Mouse (Mus musculus) heart, adult 8-10 months (tissue): Measurements from ENCODE around the gene Gprc5b. TPM values are rescaled to one million over a fixed set of nuclear protein-coding genes. Genes with fewer than 3 reads are reported as not detected.
A peak's percentile ranks its signal among the peaks of the same experiment; 100 is the strongest.

Experiments
- DNase-seq: peaks from one replicate; pipeline ENCODE4 v3.0.0; 2022; ENCODE audit warnings: low spot score
- total RNA-seq, 4 experiments: library from RNA; stranded (reverse); gene quantifications; 2 replicates each; pipeline ENCODE4 v1.2.4; 2022

Gene Gprc5b
- total RNA-seq, 4 experiments from 2014 or later: 9.2 to 13.8 (median 11.6) TPM

DNA sequence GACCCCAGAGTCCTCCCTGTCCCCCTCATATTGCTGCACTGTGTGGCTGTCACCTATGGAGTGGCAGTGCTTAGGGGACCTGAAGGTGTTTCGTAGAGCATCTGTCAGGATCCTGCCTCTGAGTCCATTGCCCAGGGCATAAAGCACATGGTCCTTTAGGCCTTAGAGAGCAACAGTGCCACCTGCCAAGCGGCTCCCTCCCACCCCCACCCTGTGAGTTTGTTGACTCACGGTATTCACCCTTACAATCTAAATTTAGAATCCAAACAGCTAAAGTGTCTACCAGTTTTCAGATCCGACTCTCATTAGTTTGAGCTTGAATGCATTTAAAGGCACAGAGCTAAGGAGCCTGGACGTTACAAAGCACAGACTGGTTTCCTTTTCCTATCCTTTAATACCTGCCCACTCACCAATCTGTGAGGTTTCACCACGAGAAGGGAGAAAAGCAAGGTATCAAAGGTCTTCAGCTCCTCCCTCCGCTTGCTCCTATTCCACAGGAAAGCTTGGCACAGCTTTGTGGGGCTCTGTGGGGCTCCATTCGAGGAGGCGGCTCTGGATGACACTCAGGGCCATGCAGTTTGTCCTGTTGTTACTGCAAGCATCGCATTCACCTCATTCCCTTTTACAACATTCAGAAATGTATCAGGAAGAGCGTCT is 41.3 kb downstream of the Gprc5b start:
- no peak for DNase-seq

DNA sequence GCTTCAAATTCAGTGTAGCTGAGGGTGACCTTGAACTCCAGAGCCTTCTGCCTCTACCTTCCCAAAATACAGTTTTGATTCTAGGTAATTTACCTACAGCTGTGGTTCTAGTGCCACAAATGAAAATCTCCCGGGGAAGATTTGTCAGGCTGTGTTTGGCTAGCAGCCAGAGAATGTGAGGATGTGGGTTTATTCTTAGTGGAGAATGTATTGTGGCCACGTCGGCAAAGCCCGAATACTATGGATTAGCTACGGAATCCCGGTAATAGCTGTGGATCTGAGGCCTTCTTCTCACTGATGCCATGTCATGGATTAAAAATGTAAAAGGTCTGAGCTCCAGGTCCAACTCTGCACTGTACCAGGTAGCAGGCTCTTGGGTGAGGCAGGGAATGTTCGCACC is 45.3 kb downstream of the Gprc5b start:
- DNase-seq: no peak

DNA sequence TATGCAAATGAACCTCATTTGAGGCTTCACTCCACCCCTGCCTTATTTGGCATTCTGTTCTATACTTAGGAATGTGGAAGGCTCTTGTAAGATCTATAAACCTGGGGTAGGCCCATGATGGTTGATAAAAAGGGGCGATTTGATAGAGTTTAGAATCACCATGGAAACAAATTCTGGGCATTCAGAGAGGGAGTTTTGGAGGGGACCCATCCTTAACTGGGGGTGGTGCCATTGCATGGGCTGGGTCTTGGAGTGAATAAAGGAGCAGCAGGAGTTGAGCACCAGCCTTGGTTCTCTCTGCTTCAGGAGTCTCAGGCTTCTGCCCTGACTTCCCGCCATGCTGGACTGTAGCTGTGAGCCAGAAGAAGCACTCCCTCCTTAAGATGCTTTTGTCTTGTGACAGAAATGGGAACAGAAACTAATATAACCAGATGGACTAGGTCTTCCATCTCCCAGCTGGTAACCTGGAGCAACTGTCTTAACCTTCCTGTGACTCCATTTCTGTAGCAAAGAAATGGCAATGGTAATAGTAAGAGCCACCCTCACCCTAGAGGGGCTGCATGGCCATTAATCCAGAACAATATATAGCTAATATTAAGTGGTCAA is 46.2 kb downstream of the Gprc5b start:
- DNase-seq: no peak

DNA sequence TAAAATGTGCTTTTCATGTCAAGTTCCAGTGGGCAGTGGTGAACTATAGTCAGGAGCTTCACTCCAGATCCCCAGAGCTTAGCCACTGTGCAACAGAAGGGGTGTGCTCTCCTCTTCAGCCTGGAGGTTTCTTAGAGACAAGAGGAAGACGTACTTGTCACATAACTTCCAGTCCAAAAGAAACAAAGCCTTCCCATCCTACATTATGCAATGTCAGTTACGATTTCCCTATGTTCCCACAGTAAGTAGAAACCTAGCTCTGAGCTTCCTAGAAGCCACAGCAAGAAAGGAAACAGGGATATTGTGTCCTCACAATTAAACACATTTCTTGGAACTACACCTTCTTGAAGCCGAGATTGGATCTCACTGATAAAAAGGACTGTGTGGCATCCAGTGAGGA is 47.8 kb downstream of the Gprc5b start:
- no peak for DNase-seq

DNA sequence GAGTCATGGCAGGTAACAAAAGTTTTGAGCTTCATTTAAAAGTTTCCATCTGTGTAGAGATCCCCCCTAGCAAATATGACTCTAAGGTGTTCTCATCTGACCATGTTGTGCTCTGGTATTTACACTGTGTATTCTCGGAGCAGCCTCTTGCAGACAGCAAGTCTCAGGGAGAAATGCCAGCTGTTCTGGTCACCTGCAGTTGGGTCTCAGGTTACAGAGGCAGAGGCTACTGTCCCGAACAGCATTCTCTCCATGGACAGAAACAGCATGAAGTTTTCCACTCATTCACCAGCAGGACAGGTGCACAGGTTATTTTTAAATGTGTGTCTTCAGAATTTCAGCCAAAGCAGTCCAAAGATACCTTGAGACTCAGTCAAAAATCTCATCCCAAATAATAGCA is 50.1 kb downstream of the Gprc5b start:
- DNase-seq: no peak

DNA sequence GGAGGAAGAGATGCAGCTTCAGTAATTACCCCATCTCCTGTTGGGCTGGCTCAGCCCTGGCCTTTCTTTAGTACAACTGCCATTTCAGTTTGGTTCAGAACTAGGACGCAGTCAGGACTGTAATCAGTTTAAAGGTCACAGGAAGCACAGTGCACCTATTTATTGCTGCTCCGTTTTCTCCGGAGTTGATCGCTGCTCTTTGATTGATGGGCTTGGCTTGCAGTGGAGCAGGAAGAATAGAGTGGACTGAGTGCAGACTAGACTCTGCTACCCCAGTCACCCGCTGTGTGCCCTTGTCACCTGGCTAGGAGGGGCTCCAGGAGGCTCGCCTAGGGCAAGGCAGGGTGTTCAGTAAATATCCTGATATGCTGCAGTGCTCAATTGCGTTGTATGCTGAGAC is 51.8 kb downstream of the Gprc5b start:
- DNase-seq: no peak

DNA sequence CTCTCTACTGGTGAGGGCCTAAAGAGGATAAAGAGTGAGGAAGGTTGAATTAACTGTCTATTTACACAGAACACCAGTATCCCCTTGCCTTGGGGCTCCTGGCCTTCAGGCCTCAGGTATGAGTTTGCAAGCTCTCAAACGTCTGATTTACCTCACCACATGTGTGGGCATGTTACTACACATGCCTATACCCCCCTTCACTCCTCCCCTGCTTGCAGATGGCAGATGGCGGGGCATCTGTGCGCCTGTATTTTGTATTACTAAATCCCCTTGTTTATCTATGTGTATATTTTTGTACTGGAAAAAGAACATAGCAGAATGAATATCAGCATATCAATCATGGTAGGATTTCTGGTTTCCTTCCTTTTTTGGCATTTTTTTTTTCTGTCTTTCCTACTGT is 52.7 kb downstream of the Gprc5b start:
- no peak for DNase-seq

DNA sequence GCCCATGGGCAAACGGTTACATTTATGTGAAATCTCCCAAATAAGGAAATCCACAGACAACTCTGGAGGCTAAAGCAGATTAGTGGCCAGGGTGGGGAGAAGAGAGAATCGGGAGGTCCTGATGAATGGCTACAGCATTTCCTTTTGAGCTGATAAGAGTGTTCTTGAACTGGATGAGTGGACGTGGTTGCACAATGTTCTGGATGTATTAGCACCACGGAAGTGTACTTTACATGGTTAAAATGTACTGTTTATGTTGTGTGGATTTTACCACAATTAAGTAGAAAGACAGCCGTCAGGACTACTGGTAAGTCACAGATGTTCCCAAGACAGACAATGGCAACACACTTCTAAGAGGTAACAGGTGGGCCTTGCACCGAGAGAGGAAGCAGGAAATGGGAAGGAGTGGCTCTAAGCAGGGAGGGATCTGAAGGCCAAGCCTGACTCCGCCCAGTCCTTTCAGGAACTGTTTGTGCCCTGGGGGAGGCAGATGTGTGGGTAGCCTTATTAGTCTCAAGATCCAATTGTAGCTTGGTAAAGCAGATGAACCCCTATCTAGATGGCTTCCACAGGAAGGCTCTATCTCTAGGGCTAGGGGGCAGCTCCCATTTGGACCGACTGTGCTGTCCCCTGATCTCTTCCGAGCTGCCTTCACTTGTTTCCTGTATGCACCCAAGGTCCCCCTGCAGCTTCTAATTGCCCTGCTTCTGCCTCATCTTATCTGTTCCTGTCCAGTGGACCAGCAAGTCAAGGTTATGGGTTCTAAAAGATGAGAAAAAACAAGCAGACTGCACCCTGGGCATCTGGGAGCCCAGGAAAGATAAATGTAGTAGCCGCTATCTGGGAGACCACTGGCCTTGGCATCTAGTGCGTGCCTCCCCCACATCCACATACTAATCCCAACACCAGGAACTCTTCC is 57.3 kb downstream of the Gprc5b start:
- no peak for DNase-seq

DNA sequence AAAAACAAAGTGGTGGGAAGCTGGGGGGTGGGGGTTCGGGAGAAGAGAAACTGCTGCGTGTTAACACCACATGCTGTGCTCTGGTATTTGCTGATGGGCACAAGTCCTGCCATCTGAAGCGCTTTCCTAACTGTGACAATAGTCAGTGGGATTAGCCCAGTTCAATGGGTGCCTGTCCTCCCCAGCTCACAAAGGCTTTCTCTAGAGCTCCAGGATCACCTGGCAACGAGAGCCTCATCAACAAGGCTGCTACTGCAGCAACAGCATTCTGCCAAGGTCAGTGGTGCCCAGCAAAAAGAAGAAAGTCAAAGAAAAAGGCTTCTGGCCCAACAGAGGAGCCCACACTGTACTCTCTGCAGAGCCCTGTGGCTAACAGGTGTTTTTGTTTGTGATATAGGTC is 58.2 kb downstream of the Gprc5b start:
- no peak for DNase-seq

DNA sequence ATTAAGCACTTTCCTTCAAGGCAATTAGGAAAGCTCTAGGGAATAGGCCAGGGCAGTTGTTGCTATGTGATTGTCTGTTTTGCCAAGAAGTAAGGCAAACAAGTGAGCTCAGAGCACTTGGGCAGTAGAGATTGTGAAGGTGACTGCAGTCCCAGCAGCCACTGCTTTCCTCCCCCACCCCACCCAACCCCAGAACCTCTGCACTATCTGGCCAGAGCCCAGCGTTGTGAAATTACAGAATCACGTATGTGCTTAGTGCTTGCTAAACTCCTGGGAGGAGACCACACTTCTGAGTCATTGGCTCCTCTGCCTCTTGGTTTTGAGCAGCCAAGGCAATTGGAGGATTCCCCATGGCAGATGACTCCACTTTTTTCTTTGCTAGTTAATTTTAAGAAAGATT is 59.7 kb downstream of the Gprc5b start:
- peak; percentile 60 for DNase-seq

DNA sequence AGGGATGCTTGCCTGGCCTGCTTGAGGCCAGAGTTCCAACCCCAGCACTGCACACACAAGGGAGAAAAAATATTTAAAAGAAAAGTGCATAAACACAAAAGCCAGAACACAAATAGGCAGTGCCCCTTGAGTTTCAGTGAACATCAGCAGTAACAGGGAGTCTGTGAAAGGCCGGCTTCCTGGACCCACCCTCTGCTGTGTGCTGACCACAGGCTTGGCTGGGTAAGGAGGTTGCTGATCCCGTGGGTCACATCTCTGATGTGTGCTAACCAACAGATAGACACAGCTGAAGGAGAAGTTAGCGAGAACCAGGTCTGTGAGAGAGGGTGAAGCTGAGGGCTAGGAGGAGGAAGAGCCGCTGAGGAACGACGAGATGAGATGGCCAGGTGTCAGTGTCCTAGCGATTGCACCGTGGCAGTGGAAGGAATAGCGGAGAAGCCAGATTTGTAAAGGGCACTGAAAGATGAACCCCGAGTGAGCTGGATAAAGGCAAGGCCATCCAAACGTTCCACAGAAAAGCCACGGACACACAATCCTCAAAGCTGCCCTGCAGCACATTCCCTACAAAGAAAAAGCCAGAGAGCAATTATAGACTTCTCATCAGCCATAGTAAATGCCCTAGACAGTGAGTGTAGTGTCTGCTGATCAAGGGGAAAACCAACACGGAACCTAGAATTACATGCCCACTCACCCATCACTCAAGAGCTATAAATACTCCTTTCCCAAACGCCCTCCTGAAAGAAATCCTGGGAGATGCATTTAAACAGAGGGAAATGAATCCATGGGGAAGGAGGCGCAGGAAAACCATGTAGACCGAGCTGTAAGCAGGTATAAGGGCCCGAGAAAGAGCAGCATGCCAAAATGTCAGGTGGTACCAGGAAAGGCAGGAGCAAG is 63.3 kb downstream of the Gprc5b start:
- no peak for DNase-seq

DNA sequence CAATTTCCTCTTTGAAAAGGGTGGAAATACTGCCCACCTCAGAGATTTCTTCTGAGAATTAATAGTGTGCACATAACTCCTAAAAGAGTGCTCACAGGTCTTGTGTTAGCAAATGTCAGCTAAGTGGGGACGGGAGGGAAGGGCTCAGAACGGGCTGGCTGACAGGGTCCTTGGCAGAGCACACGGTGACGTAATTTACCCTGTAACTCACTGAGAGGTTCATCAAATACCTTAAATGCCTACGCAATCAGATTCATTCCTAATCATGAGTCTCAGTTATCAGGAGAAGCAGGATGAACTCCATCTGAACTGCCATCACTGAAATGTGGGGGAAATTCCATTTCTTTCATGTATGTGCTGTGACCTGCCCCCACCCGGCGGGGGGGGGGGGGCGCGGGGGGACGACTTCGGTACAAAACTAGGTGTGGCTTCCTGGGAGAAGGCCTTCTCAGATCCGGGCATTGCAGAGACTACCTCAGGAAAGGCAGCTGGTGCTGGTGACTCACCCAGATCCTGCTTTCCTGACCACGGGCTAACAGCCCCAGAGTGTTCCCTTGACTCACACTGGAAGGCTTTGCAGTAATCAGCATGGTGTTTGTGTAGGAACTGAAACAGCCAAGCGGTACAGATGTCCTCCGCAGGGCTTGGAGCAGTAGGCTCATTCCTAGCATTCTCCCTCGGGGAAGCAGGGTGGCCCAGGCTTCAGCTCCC is 65.3 kb downstream of the Gprc5b start:
- peak; percentile 82 for DNase-seq

DNA sequence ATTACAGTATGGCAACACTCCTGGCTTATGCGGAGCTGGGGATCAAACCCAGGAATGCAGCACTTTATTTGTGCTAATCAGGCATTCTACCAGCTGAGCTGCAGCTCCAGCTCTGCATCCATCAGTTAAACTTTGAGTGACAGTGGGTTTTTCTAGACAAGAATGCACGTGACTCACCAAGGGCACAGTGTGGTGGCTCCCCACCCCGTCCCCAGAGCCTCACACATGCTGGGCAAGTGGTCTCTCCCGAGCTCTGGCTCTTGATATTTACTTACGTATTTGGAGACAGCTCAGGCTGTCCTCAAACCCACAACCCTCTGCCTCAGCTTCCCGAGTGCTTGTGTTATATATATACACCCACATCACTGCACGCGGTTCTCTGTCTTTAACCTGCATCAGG is 66.1 kb downstream of the Gprc5b start:
- no peak for DNase-seq

DNA sequence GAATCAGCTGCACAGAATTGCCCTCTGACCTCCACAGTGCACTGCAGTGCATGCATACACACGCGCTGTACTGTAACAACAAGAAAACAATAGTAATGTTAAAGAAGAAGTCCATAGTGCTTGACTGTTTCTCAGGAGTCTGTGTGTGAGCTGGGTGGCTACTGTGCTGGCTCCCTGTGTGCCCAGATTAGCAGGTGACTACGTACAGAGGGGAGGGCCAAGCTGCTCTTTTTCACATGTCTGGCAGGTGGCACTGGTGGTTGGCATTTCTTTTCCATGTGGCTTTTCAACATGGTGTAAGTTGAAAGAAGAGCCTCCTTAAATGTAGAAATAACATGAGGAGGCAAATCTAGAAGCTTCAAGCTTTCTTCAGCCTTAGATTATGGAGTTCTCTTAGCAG is 66.7 kb downstream of the Gprc5b start:
- DNase-seq: no peak

DNA sequence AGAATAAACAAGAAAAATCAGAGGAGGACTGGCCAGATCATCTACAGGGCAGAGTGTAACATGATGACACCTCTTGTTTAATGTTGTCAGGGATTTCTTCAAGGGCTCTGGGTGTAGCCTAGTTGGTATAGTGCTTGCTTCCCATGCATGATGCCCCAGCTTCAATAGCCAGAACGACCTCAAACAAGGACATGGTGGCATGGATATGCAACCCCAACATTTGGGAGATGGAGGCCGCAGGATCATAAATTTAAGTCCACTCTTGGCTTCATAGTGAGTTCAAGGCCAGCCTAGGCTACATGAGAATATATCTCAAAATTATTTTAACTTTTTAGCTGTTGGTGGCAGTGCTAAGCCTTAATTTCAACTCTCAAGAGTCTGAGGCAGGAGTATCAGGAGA is 67.7 kb downstream of the Gprc5b start:
- no peak for DNase-seq

DNA sequence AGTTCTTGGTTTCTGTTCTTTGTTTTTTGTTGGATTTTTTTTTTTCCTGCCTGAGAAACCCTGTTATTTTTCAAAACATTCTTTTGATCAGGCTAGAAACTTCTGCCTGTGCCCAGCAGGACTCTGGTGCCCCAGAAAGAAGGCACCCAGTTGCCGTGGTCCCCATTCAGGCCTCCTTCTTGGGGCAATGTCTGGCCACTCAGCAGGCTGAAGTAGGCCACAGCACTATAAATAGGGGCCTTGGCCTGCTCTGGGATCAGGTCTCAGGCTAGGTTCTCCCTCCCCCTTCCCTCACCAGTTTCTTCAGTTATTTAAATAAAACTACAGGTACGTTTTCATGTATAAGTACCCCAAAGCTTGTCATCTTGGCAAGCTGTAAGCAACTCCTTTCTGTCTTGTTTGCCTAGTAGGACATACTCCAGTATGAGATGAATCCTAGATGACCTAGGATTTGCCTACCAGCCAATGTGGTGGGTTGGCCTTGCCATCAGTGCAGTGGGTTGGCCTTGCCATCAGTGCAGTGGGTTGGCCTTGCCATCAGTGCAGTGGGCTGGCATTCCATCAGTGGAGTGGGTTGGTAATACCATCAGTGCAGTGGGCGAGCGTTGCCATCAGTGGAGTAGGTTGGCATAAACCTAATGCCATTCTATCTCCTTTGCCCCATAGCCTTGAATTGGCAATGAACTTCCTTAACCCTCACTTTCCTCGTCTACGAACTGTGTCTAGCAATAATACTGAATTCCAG is 68.3 kb downstream of the Gprc5b start:
- DNase-seq: no peak

DNA sequence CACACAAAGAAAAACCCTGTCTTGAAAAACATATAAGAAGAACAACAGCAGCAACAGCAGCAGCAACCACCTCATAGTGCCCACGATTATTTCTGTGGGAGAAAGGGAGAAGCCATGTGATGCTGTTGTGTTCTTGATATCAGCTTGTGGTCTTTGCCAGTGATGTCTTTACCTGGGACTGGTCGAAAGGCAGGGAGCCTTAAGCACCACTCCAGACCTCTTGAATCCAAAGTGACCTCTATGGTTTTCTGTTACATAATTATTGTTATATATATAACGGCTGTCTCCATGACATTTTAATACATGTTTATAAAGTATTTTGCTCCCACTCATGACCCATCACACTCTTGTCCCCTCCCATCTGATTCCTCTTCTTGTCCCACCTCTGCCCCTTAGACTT is 69.5 kb downstream of the Gprc5b start:
- no peak for DNase-seq

DNA sequence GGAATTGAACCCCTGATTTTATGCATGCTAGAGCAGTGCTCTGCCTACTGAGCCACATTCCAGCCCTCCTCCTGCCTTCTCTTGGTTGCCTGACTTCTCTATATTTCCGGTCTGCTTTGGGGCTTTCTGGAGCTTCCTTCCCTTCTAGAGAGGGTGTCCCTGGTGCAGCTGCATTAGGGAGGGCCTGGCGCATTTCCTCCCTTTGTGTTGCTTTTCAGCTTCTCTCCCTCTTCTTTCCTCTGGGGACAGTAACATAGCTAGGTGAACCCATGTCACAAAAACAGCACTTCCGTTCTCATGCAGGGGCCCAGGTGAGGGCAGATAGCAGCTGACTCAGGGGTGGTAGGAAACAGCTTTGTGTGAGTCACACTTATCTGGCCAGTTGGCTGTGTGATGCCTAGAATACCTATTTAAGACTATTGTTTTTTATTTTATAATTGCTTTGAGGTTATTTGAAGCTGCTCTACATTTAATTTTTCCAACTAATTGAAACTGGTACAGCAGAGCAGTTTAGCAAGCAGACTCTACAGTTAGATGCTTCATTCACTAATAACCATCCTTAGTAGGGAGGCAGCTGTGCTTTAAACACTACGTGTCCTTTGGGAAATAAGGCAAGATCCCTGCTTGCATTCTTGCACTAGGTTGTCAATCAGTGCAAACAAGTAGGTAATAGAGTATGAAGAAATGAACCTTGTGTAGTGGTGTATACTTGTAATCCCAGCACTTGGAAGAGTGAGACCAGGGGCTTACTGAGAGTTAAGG is 72.4 kb downstream of the Gprc5b start:
- peak; percentile 58 for DNase-seq
